In genomic region chr16:94307526-94307925, GRCm38 (mm10) we compare ENCODE assay signal across 10 mouse cellular contexts. TPM values are rescaled to one million over a fixed set of nuclear protein-coding genes. Genes with fewer than 3 reads are reported as not detected.
DNase-seq lines count a peak whose midpoint lies in the region; ATAC-seq and TF ChIP-seq lines count a peak whose summit lies in the region.
"Had no signal": no experiment of that assay in that cellular context is flagged by ENCODE, and none has a peak within 500 bp of the region (broad histone marks: within the 10 kb centered on the region; RNA-seq: fewer than 3 reads in every experiment).

No protein-coding gene starts in this region.

- H3K4me3 ChIP-seq in forebrain, postnatal 0 days (ENCODE audit: low read depth, low read length): no peak overlapping the region
- H3K4me3 ChIP-seq: heart, embryonic 10.5 days had no signal

- H3K36me3 ChIP-seq in forebrain, postnatal 0 days (ENCODE audit: insufficient read depth): no peaks in the 10 kb centered on the region

- H3K9ac ChIP-seq in forebrain, postnatal 0 days: no peak overlapping the region

- 0 out of 2 replicates have a peak, but pooled peaks cover 6% of the 10 kb centered on the region for H3K4me1 ChIP-seq in forebrain, postnatal 0 days (ENCODE audit: insufficient read depth)

- no peak; the same call in 1 of the 2 replicates for ATAC-seq in forebrain, postnatal 0 days

- no peaks in the 10 kb centered on the region for H3K27me3 ChIP-seq in forebrain, postnatal 0 days (ENCODE audit: insufficient read depth, low read length)

- H3K9me3 ChIP-seq in forebrain, postnatal 0 days (ENCODE audit: low read length): no peaks in the 10 kb centered on the region

- intact Hi-C loops in heart, postnatal 36 days (cut with DNase I): no loop called here

- H3K27ac ChIP-seq in forebrain, postnatal 0 days (ENCODE audit: low read depth, low read length): peak overlapping the region; percentile 57
- H3K27ac ChIP-seq: heart, embryonic 10.5 days had no signal

- no peak for TF ChIP-seq CTCF in forebrain, postnatal 0 days (IDR thresholded peaks at IDR 0.05; ENCODE audit: low read depth)

- H3K4me2 ChIP-seq in forebrain, postnatal 0 days (ENCODE audit: low read depth): 0 out of 2 replicates have a peak overlapping the region, but pooled peaks have one; percentile 8

- DNase-seq in adrenal gland, postnatal 14 days: peak; percentile 29
- no peak for DNase-seq in adrenal gland, adult 8-10 months
- DNase-seq in right cerebral cortex, postnatal 10 days (ENCODE audit: low spot score in 2 of 2): peak; percentile 45 to 63
- DNase-seq in right cerebral cortex, adult 2 months (ENCODE audit: low spot score in 2 of 2): no peak
- DNase-seq in forebrain, postnatal 0 days: peak; percentile 21
- no peak for DNase-seq in heart, postnatal 36 days
- DNase-seq in urinary bladder, adult 18-20 months (ENCODE audit: low spot score in 2 of 2): no peak
- no peak for DNase-seq in liver
- DNase-seq: kidney, adult 11 months had no signal

- 24% methylated on average over 6 of the region's 6 CpGs for WGBS in forebrain, postnatal 0 days

RNA-seq across cellular contexts. Expression of gene Hlcs, which starts 5.8 kb away (rescaled TPM):
- 11.6 and 12.8 TPM in 2 replicates for total RNA-seq in adrenal gland, postnatal 14 days (2021)
- total RNA-seq in adrenal gland, adult 8-10 months (2022): 10 to 100 TPM; 20.7 to 31.7 (median 24.9) TPM
- 5.5 and 6.8 TPM in 2 replicates for total RNA-seq in forebrain, postnatal 0 days (2014; rRNA removed)
- 2.7 and 5.8 TPM in 2 replicates for polyA plus RNA-seq in forebrain, postnatal 0 days (2015; fragmentation: Nextera tagmentation; extraction: Ambion mirVana)
- 1 to 10 TPM; 4.8 to 6.7 TPM for total RNA-seq in heart, postnatal 36 days (2021)

RNA-seq across cellular contexts. Expression of gene Ripply3, which starts 20.7 kb away (rescaled TPM):
- 4.4 and 5.0 TPM in 2 replicates for total RNA-seq in adrenal gland, postnatal 14 days (2021)
- 10 to 100 TPM in 1 of 4 experiments, 1 to 10 TPM in 3; 4.6 to 12.6 (median 5.3) TPM for total RNA-seq in adrenal gland, adult 8-10 months (2022)
- total RNA-seq in forebrain, postnatal 0 days (2014; rRNA removed): 0.14 and 0.69 TPM in 2 replicates
- polyA plus RNA-seq in forebrain, postnatal 0 days (2015; fragmentation: Nextera tagmentation; extraction: Ambion mirVana): 0.54 and 0.74 TPM in 2 replicates
- total RNA-seq in heart, postnatal 36 days (2021): 1 to 10 TPM; 3.7 to 5.1 TPM

Comparison
In these comparisons a context has a peak if more than half of its experiments do, and no peak if none do; other contexts are left out.
1. DNase-seq: peak in adrenal gland, postnatal 14 days (single experiment), right cerebral cortex, postnatal 10 days (2 of 2) and forebrain, postnatal 0 days (single experiment); none in adrenal gland, adult 8-10 months (single experiment), right cerebral cortex, adult 2 months (0 of 2), heart, postnatal 36 days (0 of 2), urinary bladder, adult 18-20 months (0 of 2) and liver (single experiment).